Mouse (Mus musculus) left cerebral cortex, postnatal 10 days (tissue): Measurements from ENCODE around the gene Bmp10. TPM values are rescaled to one million over a fixed set of nuclear protein-coding genes. Genes with fewer than 3 reads are reported as not detected.

Experiments
- DNase-seq, 2 experiments: peaks; one replicate each; pipeline ENCODE4 v3.0.0; 2021 to 2022; ENCODE audit warnings: low spot score in 2 of 2, mixed read lengths in 1 of 2; ENCODE audit errors: extremely low spot score in 1 of 2
- intact Hi-C: fragments of 180-260 bp; cut with DNase I; formaldehyde crosslinking; loops from one replicate; pipeline ENCODE4 v1.15.1; 2025
- total RNA-seq, 2 experiments: library from RNA; stranded (reverse); gene quantifications; 2 replicates each; pipeline ENCODE4 v1.2.3; 2021

The Bmp10 gene
- not detected for total RNA-seq

DNA sequence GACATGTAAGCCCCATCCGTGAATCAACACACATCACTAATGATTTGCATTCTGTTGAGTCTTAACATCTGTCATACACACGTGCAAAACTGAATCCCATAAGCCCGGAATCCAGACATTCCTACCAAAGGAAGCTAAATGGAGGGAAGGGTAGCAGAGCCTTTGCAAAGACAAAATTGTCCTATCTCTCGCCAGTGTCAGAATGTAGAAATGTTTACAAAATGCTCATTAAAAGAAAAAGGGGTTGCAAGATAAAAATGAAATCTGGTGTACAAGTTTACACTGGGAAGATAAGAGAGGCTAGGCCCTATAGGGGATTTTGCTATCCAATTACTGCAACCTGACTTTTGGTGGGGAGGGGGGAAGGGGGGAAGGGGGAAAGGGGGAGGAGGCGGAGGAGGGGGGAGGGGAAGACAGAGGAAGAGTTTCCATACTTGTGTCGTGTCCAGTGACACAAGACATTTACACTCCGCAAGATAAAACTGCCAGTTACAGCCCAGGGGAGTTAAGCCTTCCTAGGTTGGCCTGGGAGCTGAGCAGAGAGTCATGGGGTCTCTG lies at the start of gene Bmp10:
Gene Bmp10, plus strand, starts transcription at position 508 of the 558 bp plus-strand sequence.
- intact Hi-C loops, result no loop called here
- no peak for DNase-seq

DNA sequence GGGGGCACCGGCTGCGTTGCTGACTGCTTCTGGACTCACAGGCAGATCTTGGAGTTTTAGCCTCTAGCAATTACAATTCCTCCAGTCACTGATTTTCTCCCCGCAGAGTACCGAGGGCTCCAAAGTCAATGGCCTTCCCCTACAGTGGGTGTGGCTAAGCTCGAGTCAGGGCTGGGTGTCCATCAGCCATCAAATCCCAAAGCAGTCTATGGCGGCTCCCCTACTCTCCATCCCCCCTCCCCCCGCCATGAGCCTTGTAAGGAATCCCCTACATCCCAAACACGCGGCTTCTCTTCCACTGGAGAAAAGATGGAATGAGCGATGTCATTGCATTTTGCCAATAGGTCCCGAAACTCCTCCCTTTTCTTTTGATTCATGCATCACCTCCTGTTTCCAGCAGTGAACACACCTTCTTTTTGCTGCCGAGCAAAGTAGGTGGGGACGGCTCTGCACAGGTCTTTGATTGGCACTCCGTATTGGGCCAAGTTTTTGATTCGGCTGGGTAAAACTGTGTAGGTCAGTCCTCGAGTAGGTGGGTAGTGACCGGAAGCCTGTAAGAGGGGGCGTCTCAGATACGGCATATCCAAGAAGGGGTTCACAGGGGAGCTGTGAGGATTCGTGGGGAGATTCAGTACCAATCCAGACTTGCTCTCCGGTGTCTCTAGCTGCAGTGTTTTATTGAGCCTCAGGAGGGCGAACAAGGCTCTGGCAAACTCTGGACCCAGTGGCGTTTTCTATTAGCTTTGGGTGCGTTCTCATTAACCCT lies 44.7 kb upstream of the Bmp10 start:
- DNase-seq, result peak in 1 of 2 experiments; percentile 29
- intact Hi-C loops, result no loop called here

DNA sequence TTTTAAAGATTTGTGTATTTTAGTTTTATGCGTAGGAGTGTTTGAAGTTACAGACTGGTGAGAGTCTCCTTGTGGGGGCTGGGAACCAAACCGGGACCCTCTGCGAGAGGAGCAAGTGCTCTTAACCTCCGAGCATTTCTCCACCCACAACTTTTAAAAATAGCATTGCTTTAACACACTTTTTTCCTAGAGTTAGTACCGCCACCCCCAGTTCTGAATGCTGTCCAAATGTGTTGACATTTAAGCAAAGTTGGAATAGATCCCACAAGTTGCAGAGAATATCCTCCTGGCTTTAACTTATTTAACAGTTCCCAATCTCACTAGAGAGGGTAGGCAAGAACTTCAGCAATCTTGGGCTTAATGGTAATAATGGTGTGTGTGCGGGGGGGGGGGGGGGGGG lies 44.0 kb upstream of the Bmp10 start:
- peak; percentile 18 to 35 for DNase-seq
- intact Hi-C loops, result loop anchor here (1.0 kb wide), 1 partner anchor 15 kb away; no protein-coding TSS in a partner anchor

DNA sequence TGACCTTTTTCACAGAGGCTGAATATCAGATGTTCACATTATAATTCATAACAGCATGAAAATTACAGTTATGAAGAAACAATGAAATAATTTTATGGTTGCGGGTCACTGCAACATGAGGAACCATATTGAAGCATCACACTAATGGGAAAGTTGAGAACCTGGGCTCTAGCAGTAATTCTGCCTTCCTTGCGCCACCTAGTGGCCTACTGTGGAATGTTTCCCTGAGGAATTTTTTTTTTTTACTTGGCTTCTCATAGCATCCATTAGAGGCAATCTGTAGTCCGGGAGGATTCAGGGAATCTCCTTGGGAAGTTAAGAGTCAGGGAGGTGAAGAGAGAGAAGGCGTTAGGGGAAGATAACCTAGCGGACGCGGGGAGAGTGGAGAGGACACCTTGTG lies 42.6 kb upstream of the Bmp10 start:
- intact Hi-C loops, result loop anchor here (2.0 kb wide), 1 partner anchor 285 kb away; no protein-coding TSS in a partner anchor
- DNase-seq, result peak; percentile 56 to 77

DNA sequence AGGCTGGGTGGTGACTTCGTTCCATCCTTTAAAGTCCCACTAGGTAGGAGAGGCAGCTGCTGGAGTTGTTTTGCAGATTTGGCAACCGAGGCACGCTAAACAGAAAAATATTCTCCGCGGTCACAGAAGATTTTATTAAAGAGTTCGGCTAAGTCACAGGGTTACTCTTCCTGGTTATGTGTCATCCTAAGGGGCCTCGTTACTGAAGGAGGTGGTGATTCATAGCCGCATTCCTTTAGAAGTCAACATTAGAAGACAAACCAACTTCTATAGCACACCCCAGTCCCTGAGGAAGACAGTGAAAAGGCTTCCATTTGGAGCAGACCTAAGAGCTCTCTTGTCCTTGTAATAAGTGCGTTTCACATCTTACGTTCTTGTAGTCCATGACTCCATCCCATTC lies 42.1 kb upstream of the Bmp10 start:
- intact Hi-C loops, result loop anchor here (2.0 kb wide), 1 partner anchor 286 kb away; no protein-coding TSS in a partner anchor
- DNase-seq, result no peak

DNA sequence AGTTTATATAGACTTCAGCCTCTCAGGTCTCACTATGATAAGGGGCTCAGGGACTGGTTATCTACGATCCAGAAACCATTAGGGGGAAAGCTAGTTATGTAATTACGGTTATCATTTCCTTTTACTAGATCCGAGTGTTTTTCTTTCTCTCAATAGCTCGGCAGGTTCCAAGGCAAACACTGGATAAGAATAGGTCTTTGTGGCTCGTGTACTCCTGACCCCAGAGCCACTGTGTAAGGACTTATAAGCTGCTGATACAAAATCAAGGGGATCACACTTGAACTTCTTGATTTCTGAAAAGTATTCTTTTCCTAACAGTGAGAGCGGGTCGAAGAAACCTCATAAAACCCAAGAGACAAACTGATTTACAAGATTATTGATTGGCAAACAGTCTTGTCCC lies 39.9 kb upstream of the Bmp10 start, which contains the start of gene Gkn3:
Gene Gkn3, minus strand, starts transcription at position 59 of the 400 bp plus-strand sequence.
- DNase-seq, result no peak
- intact Hi-C loops, result no loop called here

DNA sequence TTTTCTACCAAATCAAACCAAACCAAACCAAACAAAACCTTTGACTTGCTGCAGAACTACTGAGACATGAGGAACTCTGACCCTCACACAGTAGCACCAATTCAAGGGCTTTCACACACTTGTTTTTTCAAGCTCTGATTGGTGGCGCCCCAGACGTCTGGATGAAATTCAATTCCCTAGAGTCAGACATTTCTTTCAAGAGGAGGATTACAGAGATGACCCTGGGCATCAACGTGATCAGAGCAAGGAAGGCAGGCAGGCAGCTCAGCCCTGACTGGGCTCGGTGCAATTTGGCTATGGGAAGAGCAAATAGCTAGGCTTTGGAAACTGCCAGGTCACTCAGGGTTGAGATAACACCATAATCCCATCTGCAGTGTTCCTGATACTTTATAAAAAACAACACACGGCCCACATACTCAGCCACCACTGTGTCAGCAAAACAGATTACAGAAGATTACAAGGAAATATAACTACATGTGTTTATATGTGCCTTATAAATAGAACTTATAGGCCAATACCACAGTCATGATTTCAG lies 39.3 kb upstream of the Bmp10 start:
- intact Hi-C loops, result no loop called here
- DNase-seq, result no peak

DNA sequence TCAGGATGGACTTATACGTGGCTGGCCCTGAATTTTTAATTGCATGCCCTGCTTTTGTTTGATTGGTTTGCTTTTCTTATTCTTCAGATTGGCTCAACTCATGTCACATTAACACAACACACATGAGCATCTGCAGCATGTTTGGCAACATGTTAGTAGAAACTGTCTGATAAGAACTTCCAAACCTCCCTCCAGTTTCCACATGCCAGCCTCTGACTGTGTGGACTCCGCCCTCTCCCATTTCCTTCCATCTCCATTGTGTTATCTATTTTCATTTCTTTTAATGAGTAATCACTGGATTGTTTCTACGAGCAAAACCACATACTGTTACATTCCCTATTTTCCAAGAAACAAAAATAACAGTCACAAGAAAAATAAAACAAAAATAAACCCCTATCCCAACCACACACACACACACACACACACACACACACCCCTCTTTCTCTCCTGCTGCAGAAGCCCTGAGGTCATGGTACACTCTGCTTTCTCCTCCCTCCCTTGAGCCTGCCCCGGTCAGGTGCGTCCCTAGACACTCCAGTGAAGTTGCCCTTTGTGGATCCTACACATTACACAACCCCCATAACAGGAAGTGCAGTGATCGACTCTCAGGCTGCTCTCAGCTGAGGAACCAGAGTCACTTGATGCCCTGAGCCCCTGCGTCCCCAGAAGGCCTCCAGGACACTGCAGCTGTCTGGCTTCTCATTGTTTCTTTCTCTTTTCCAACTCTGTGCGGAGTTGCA lies 35.2 kb upstream of the Bmp10 start:
- no peak for DNase-seq
- intact Hi-C loops, result loop anchor here (10.0 kb wide), 1 partner anchor 281 kb away; the partner anchor contains the start of gene Aplf

DNA sequence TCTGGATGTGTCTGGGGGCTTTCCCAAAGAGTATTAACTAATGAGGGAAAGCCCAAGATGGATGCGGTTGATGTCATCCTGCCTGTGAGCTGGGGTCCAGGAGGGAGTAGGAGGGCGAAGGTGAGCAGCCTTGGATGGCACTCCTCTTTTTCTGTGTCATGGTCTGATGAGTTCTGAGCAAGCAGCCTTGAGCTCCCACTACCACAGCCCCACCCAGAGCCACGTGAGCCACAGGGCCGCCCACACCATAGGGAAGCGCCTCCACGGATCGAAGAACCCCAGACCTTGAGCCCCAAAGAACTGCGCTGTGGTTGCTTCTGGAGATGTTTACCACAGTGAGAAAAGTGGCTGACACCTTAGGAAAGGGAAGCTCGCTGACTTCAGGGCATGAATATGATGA lies 34.0 kb upstream of the Bmp10 start:
- no peak for DNase-seq
- intact Hi-C loops, result loop anchor here (5.0 to 10.0 kb wide), 3 partner anchors 53 to 280 kb away; partner anchors contain the start of gene Aplf

DNA sequence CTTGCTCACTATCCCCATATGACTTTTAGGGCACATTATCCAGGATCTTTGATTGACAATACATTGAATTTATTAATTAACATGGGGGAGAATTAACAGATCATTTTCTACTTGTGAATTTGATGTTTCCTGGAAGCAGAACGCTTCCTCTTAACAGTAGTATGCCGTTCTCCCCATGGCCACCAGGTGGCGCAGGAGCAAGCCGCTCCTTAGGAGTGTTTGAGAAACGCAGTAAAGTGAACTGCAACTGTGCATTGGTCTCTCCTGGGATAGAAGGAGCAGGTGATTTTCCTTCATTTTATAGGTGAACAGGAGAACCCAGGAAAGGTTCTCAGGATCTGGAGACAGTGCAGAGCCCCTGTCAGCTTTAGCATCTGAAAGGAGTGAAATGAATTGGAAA lies 29.7 kb upstream of the Bmp10 start:
- intact Hi-C loops, result loop anchor here (5.0 to 10.0 kb wide), 3 partner anchors 48 to 276 kb away; partner anchors contain the start of gene Aplf
- peak; percentile 47 to 75 for DNase-seq

DNA sequence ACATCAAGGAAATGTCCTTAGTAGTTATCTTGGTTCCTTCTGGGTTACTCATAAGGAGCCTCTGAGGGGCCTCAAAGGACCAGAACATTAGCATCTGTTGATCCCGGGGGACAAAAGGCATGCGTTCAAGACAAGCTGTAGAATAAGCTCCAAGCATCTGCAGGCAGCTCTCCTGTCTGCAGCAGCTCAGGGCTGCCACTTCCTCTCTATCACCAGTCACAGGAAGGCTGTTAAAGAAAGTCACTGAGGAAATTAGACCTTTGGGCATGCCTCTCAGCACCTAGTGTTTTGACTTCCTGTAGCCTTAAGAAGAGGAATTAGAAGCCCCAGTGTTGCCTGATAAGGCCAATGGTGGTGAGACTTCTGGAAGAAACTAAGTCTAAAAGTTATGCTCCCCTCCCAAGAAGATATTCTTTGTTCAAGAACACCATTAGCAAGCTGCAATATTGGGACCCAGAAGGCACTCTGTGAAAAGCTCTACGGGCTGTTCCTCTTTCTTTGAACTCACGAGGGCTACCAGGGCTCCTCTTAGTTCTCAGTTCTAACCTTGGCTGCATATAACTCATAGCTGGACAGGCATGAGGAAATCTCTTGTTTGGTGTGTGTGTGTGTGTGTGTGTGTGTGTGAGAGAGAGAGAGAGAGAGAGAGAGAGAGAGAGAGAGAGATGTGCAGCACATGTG lies 28.8 kb upstream of the Bmp10 start:
- DNase-seq, result no peak
- intact Hi-C loops, result loop anchor here (5.0 to 10.0 kb wide), 3 partner anchors 47 to 275 kb away; partner anchors contain the start of gene Aplf

DNA sequence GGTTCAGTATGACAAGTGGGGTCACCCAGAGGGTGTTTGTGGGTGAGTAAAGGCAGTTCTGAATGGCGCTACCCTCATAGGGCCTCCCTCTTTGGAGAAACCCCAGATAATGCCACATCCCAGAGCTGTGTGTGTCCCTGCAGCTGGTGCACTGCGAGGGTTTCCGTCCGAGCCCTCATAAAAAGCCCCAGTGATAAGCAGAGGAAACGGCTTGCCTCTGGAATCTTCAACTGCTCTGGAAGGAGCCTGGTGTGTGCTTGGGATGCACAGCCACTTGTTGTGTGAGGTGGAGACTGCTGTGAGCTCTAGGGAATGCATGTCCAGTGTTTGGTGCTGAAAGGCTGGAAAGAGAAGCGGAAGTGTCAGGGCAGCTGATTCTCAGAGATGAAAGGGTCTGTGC lies 27.3 kb upstream of the Bmp10 start:
- intact Hi-C loops, result no loop called here
- no peak for DNase-seq

DNA sequence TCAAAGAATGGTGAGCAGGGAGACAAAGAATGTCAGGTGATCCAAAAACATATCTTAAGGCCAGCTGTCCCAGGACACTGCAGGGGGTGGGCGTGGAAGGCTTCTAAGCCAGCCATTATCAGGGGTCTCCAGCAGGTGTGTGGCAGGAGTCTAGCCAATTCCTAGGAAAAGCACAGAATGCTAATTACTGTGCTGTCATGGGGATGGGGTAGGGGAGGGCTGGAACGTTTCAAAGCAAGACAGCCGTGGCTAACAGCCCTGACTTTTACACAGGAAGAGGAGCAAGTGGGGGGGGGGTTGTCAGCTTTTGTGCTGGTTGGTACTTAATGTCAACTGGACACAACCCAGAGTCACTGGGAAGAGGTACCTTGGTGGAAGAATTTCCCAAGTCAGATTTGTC lies 16.8 kb upstream of the Bmp10 start:
- DNase-seq, result no peak
- intact Hi-C loops, result no loop called here

DNA sequence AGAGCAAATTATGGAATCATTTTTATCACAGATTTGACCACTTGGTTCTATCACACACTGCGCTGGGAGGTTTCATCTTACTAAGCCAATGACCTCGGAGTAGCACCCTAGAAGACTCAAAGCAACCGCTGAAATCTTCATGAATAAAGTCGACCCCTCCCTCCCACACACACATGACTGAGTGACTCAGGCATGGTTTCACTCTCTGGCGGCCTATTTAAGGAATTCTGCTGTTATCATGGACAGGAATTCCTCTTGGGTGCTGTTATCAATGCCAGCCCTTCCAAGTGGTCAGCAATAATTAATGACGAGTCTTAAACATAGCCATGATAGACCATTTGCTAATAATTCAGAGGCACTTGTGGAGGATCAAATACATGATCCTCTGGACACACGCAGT lies 6.5 kb upstream of the Bmp10 start:
- no peak for DNase-seq
- intact Hi-C loops, result no loop called here

DNA sequence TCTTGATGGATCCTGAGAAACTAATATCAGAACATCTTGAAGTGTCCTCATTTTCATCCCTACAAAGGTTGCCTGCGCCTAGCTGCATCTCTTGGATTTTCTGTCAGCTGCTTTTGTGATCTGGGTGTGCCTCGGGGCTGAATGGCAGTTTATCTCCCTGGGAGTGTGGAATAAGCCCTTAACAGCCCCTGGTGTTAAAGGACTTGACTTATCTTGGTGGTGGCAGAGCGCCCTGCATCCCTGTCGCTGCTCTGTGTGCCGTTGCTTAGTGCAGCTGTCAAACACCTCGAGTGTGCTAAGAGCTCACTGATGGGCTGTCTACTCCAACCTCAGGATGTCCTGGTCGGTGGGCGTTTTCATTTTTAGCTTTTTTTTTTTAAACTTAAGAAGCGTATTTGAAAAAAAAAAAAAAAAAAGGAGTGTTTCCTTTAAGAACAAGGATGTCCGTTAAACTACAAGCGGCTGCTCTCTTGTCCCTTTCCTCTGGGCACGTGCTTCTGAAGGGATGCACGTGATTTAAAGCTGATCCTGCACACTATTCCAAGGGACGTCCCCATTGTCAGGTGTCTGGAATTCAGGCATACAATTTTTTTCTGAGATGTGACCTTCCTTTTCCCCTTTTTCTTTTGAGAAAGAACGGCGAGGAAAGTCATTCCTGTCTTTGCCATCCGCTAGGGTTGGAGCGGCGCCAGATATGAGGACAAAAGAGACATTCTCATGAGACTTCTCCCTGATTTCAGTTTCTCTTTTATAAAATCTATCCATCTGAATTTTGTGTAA lies 4.6 kb upstream of the Bmp10 start:
- DNase-seq, result peak; percentile 9 to 60
- intact Hi-C loops, result no loop called here

DNA sequence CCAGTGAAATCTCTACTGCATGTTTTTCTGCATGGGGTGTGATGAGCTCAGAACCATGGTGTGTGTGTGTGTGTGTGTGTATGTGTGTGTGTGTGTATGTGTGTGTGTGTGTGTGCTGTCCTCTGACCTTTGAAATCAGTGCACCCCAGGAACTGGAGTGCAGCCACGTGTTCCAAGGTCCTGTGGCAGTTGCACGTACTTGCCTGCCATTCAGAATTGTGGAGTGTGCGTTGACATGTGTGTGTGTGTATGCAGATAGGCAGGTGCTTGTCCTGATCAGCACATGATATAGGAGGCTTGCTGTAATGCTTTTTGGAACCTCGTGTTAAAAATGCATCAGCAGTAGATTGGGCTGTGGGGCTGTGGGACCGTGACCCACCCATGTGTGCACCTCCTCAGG lies 1.8 kb upstream of the Bmp10 start:
- DNase-seq, result no peak
- intact Hi-C loops, result no loop called here

DNA sequence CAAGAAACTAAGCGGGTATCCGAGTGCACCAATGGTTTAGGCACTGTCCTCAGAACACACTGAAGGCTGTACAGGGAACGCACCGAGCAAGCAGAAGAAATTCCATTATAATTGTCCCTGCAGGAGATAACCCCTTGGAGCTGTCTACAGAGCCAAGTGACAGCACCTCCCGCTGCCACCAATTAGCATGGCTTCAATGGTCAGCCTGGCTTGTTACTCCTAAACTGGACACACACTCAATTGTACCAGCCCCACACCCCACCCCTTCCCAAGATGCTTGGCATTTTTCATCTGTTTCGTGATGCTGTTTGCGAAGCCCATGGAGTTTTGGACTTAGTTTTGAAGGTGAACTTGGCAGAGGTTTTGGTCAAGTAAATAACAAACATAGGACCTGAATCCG lies 1.2 kb upstream of the Bmp10 start:
- intact Hi-C loops, result no loop called here
- no peak for DNase-seq

DNA sequence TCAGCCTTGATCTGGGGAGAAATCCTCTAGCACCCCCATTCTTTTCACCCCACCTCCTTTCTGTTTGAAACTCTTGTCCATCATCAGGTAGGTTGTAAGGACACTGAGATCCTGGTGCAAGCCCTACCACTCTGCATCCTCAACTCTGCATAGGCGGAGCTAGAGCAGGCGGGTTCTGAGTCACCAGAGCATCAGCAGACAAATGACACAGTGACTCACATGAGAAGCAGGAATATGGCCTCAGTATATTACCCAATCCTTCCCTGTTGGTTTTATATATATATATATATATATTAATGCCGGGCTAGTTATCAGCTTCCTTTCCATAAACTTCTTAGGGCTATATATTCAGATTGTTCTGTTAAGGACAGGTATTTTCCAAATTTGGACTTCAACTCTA lies 7.0 kb downstream of the Bmp10 start:
- DNase-seq, result no peak
- intact Hi-C loops, result no loop called here
